Mouse (Mus musculus): ENCODE results near the gene Sycn.
"Not testable (repeated sequence)": the region's sequence is repeated elsewhere in the genome, so short reads cannot be mapped to it uniquely, and the experiment has no call there.

Sycn gene

GRCm38 (mm10) chr7:28540526-28540925 lies at the start of gene Sycn:
Gene Sycn (plus strand): TSS chr7:28540885.
- no peak for DNase-seq (ENCODE audit: low spot score)

GRCm38 (mm10) chr7:28490903-28491302 lies 49.8 kb upstream of the Sycn start:
- no peak for DNase-seq (ENCODE audit: low spot score)

DNA sequence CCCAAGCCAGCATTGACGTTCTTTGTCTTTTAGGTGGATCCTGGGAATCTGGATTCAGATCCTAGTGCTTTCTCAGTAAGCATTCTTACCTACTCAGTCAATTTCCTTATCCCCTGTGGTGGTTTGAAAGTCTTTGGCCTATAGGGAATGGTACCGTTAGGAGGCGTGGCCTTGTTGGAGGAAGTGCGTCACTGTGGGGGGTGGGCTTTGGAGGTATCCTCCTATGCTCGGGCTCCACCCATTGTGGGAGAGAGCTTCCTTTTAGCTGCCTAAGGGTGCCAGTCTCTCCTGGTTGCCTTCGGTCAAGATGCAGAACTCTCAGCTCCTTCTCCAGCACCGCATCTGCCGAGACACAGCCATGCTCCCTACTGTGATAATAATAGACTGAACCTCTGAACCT lies 48.4 kb upstream of the Sycn start:
- DNase-seq (ENCODE audit: low spot score) = no peak

DNA sequence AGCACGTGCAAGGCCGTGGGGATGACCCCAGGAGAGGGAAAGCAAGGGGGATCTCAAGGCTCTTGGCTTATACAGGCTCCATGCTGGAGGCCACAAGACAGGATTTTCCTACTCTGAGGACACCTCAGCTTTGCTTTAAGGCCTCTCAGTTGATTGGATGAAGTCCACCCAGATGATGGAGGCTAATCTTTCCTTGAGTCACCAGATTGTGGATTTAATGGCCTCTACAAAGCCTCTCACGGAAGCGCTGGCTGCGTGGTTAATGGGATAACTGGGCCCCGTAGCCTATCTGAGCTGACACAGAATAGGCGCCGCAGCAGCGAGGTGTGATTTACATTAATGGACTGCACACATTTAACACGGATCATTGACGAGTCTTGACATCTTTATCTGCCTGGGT lies 45.3 kb upstream of the Sycn start:
- DNase-seq (ENCODE audit: low spot score) = no peak

DNA sequence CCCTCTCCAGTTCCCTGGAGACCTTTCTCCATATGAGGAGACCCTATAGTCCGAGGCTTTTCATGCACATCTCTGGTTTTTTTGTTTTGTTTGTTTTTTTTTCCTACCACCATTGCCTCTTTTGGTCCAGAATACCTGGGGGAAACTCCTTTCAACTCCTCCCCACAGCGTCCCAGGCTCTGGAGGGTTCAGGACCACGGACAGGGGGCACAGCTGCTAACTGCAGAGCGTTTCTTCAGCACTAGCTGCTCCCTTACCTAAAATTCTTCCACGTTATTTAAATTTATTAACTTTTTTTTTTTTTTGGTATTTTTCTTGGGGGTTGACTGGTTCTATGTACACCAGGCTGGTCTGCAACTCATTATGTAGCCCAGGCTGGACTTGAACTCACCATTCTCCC lies 35.1 kb upstream of the Sycn start:
- DNase-seq (ENCODE audit: low spot score) = no peak

DNA sequence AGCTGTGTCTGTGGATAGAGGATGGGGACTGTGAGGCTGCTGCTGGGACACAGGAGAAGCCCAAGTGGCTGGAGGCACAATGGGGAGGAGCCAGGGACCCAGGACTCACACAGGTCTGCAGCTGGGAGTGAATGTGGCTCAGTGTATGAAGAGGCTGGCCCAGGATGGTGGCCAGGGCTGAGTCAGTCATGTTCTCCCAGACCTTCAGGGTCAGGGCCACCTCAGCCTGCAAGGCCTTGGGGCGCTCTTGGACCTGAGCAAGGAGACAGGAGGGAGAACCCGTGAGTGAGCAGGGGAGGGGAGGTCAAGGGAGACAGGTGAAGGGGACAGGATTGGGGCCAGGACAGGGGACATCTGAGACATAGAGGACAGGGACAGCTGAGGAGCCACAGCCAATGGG lies 31.6 kb upstream of the Sycn start:
- not testable (repeated sequence) for DNase-seq (ENCODE audit: low spot score)

- DNase-seq (ENCODE audit: low spot score) = not testable (repeated sequence)
These were observed 30.2 kb upstream of the Sycn start, which contains the start of gene Ifnl2 for GRCm38 (mm10) chr7:28510405-28510974. Gene Ifnl2 (minus strand): TSS chr7:28510455.

GRCm38 (mm10) chr7:28511441-28511840 lies 29.2 kb upstream of the Sycn start:
- no peak for DNase-seq (ENCODE audit: low spot score)

- not testable (repeated sequence) for DNase-seq (ENCODE audit: low spot score)
These were observed 18.1 kb upstream of the Sycn start, which contains the start of gene Ifnl3 for GRCm38 (mm10) chr7:28522536-28522935. Gene Ifnl3 (plus strand): TSS chr7:28522836.

- peak; percentile 86 for DNase-seq (ENCODE audit: low spot score)
These were observed 12.6 kb upstream of the Sycn start for GRCm38 (mm10) chr7:28527922-28528719.

- DNase-seq (ENCODE audit: low spot score) = no peak
These were observed 8.7 kb upstream of the Sycn start for GRCm38 (mm10) chr7:28532005-28532404.

DNA sequence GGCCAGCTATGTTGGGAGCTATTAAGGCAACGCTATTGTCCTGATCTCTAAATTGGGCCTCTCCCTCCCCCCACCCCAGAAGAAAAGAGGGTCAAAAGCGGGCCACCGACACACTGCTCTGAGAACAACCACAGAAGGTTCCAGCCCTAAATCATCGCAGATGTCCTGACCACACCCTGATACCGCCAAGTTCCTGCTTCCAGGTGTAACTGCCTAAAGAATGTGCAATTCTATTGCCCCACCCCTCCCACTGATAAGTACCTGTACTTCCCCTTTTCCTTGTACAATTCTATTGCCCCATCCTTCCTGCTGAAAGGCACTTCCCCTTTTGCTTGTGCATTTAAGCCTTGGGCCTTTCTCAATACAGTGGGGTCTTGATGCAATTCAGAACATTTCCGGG lies 1.8 kb upstream of the Sycn start:
- not testable (repeated sequence) for DNase-seq (ENCODE audit: low spot score)

GRCm38 (mm10) chr7:28544051-28544601 lies 3.4 kb downstream of the Sycn start:
- no peak for DNase-seq (ENCODE audit: low spot score)

GRCm38 (mm10) chr7:28545048-28545890 lies 4.6 kb downstream of the Sycn start:
- no peak for DNase-seq (ENCODE audit: low spot score)

- DNase-seq (ENCODE audit: low spot score) = no peak
These were observed 5.2 kb downstream of the Sycn start for GRCm38 (mm10) chr7:28545891-28546210.

DNA sequence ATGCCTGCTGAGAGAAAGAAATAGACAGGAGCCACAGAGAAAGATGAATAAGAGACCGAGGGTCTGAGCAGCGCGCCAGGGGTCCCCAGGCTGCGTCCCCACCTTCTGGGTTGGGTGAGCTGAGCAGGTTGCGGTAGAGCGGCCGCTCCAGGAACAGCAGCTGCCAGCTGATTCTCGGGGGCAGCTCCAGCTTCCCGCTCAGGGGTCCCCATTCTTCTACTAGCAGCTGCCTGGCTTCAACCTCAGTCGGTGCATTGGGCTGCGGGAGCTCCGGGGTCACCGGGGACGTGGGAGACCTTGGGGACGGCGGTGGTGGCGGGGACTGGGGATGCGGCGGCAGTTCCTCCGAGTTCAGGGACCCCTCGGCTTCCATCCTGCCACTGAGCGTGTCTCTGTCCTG lies 6.0 kb downstream of the Sycn start:
- no peak for DNase-seq (ENCODE audit: low spot score)

DNA sequence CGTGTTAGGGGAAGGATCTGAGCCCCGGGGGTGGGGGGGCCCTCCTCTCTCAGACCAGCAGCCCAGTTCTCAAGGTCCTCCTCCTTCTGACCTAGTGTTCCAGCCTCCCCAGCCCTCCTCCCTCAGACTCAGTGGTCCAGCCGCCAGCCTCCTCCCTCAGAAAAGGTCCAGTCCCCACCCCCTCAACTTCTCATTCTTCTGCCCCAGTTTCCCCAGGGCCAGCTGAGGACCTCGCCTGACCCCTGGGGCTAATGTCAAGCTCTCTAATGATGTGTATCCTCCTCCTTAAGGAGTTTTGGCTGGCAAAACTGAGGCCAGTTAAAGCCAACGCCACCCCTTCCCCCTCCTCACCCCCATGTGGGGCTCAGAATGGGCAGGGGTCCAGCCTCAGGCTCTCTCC lies 6.5 kb downstream of the Sycn start, which contains the start of gene Nccrp1:
Nccrp1 (minus strand) TSS at position 101 of the 400 bp plus-strand sequence.
- DNase-seq (ENCODE audit: low spot score) = no peak

DNA sequence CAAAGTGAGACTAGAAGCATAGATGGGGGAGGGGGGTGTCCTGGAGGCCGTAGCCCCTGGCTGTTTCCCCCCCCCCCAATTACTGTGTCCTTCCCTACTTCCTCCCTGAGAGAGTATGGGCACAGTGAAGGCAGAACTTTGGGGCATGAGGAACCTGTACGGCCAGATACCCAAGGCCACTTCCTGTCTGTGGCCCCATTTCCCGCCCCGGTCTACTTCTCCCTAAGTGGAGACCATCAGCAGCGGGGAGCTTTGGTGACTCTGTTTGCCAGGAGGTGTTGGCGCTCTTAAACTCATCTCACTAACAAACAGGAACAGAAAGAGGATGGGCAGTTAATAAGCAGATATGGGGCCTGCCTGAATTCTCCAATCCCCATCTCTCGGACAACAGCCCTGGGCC lies 6.9 kb downstream of the Sycn start:
- no peak for DNase-seq (ENCODE audit: low spot score)

DNA sequence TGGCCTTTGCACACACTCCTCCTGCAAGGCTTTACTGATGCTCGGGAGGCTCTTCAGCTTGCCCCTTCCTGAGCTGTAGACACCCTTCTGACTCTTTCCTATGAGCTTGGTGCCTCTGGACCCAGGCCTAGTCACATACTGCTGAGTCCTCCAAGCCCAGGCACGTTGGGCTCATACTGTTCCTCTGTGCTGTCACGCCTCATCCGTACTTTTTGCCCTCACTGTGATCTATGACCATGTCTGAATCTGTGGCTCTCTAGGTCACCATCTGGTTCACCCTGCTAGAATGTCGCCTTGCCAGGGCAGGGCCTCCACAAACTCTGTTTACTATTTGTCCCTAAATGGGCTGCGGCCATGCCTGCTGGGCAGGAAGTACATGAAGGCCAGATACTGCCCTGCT lies 12.4 kb downstream of the Sycn start:
- no peak for DNase-seq (ENCODE audit: low spot score)

- no peak for DNase-seq (ENCODE audit: low spot score)
These were observed 15.4 kb downstream of the Sycn start for GRCm38 (mm10) chr7:28555939-28556535.

- no peak for DNase-seq (ENCODE audit: low spot score)
These were observed 16.4 kb downstream of the Sycn start for GRCm38 (mm10) chr7:28557069-28557468.

GRCm38 (mm10) chr7:28557708-28558107 lies 17.0 kb downstream of the Sycn start:
- no peak for DNase-seq (ENCODE audit: low spot score)

Data from lung, postnatal 25 days (tissue).